Mouse (Mus musculus): Measurements from ENCODE around the gene Gm28038. TPM values are rescaled to one million over a fixed set of nuclear protein-coding genes. Genes with fewer than 3 reads are reported as not detected.

The Gm28038 gene
- polyA plus RNA-seq, 1 experiment from 2014 or later, result not detected

DNA sequence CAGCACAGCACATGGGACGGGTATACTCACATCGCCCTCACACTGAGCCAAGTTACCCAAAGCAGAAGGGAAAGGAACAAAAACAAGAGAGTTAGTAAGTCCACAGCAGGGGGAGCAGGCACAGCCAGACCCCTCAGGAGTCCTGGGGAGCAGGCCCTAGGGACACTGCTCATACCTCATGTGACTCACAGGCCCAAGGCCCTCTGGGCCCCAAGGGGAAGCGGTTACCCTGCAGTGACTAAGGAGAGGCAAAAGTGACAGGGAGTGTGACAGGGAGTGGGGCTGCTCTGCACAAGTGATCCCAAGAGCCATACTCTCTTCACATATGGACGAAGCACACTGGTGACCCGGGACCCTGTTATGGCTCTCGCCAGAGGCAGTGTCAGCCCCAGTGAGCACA, 68.4 kb downstream of the Gm28038 start:
- H3K9me3 ChIP-seq (ENCODE audit: control insufficient read depth), result no peaks in the 10 kb centered on the region
- H3K4me3 ChIP-seq (ENCODE audit: low read depth, low read length), result no peak overlapping the region
- H3K4me2 ChIP-seq (replicated peaks; ENCODE audit: low read depth), result no peak overlapping the region
- H3K27ac ChIP-seq (ENCODE audit: low read depth, low read length), result no peak overlapping the region
- no peaks in the 10 kb centered on the region for H3K4me1 ChIP-seq (replicated peaks; ENCODE audit: control insufficient read depth, insufficient read depth, low read length)
- no peak for TF ChIP-seq CTCF (IDR thresholded peaks at IDR 0.05; ENCODE audit: low read depth)
- no peaks in the 10 kb centered on the region for H3K27me3 ChIP-seq (replicated peaks; ENCODE audit: control insufficient read depth, insufficient read depth, low read length)
- WGBS, result 91% methylated on average over 6 of the region's 6 CpGs
- H3K9ac ChIP-seq (ENCODE audit: low read depth, low read length), result no peak overlapping the region
- peaks cover 86% of the 10 kb centered on the region for H3K36me3 ChIP-seq (ENCODE audit: control insufficient read depth, insufficient read depth)
- no peak for ATAC-seq

Other genes with a start within 250 kb of the Gm28038 start
- gene Wdr34, start 232.2 kb upstream of the Gm28038 start, polyA plus RNA-seq (2015; fragmentation: Nextera tagmentation; extraction: Ambion mirVana), result 4.9 and 5.9 TPM in 2 replicates
- 174 and 180 TPM in 2 replicates for gene Set, start 223.7 kb upstream of the Gm28038 start, polyA plus RNA-seq (2015; fragmentation: Nextera tagmentation; extraction: Ambion mirVana)
- gene Pkn3, start 203.4 kb upstream of the Gm28038 start, polyA plus RNA-seq (2015; fragmentation: Nextera tagmentation; extraction: Ambion mirVana), result 2.8 and 3.4 TPM in 2 replicates
- gene Zdhhc12, start 187.4 kb upstream of the Gm28038 start, polyA plus RNA-seq (2015; fragmentation: Nextera tagmentation; extraction: Ambion mirVana), result 90.9 and 91.3 TPM in 2 replicates
- 2.6 and 2.8 TPM in 2 replicates for gene Zer1, start 156.5 kb upstream of the Gm28038 start, polyA plus RNA-seq (2015; fragmentation: Nextera tagmentation; extraction: Ambion mirVana)
- gene Tbc1d13, start 147.3 kb upstream of the Gm28038 start, polyA plus RNA-seq (2015; fragmentation: Nextera tagmentation; extraction: Ambion mirVana), result 5.3 and 8.5 TPM in 2 replicates
- gene Endog, start 109.5 kb upstream of the Gm28038 start, polyA plus RNA-seq (2015; fragmentation: Nextera tagmentation; extraction: Ambion mirVana), result 56.3 and 59.3 TPM in 2 replicates
- gene Spout1, start 102.6 kb upstream of the Gm28038 start, polyA plus RNA-seq (2015; fragmentation: Nextera tagmentation; extraction: Ambion mirVana), result 17.3 and 18.7 TPM in 2 replicates
- gene Kyat1, start 75.2 kb upstream of the Gm28038 start, polyA plus RNA-seq (2015; fragmentation: Nextera tagmentation; extraction: Ambion mirVana), result 17.3 and 20.5 TPM in 2 replicates
- gene Lrrc8a, start 43.3 kb upstream of the Gm28038 start, polyA plus RNA-seq (2015; fragmentation: Nextera tagmentation; extraction: Ambion mirVana), result 40.4 and 40.5 TPM in 2 replicates
- 0.03 and 0.04 TPM in 2 replicates for gene Gm28035, start 40.5 kb upstream of the Gm28038 start, polyA plus RNA-seq (2015; fragmentation: Nextera tagmentation; extraction: Ambion mirVana)
- gene Phyhd1, start 14.8 kb upstream of the Gm28038 start, polyA plus RNA-seq (2015; fragmentation: Nextera tagmentation; extraction: Ambion mirVana), result 3.1 and 3.7 TPM in 2 replicates
- gene Dolk, start 5.3 kb downstream of the Gm28038 start, polyA plus RNA-seq (2015; fragmentation: Nextera tagmentation; extraction: Ambion mirVana), result 23.7 and 24.7 TPM in 2 replicates
- gene Nup188, start 5.4 kb downstream of the Gm28038 start, polyA plus RNA-seq (2015; fragmentation: Nextera tagmentation; extraction: Ambion mirVana), result 7.1 and 9.1 TPM in 2 replicates
- gene Sh3glb2, start 78.3 kb downstream of the Gm28038 start, polyA plus RNA-seq (2015; fragmentation: Nextera tagmentation; extraction: Ambion mirVana), result 38.1 TPM in 2 replicates
- gene Miga2, start 83.2 kb downstream of the Gm28038 start, polyA plus RNA-seq (2015; fragmentation: Nextera tagmentation; extraction: Ambion mirVana), result 12.6 TPM in 2 replicates
- gene Dolpp1, start 111.2 kb downstream of the Gm28038 start, polyA plus RNA-seq (2015; fragmentation: Nextera tagmentation; extraction: Ambion mirVana), result 39.5 and 41.5 TPM in 2 replicates
- 46.1 and 46.4 TPM in 2 replicates for gene Crat, start 134.8 kb downstream of the Gm28038 start, polyA plus RNA-seq (2015; fragmentation: Nextera tagmentation; extraction: Ambion mirVana)
- gene Ptpa, start 135.0 kb downstream of the Gm28038 start, polyA plus RNA-seq (2015; fragmentation: Nextera tagmentation; extraction: Ambion mirVana), result 70.9 and 71.4 TPM in 2 replicates
- gene Ier5l, start 193.2 kb downstream of the Gm28038 start, polyA plus RNA-seq (2015; fragmentation: Nextera tagmentation; extraction: Ambion mirVana), result 1.6 and 2.2 TPM in 2 replicates